Mouse (Mus musculus): ENCODE results near the gene Bdnf.

DNA sequence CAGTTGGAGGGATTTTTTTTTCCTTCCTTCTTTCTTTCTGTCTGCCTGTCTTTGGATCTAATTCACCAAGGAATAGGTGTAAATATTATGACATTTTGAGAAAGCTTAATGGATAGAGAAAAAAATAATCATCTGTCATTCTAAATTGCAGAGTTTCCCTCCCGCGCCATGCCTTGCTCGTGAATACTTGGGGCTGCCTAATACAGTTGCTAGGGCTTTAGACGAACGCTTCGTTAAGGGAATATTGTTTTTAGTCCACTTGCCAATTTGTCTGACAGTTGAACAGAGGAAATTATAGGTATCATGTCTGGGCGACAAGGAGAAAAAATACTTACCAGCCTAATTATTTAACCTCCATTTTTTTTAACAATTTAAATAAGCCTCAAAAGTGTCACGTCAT is 4.0 kb downstream of the Bdnf start:
- TF ChIP-seq GATA1 (IDR thresholded peaks at IDR 0.05; ENCODE audit: low read length): no peak
- TF ChIP-seq TAL1 (IDR thresholded peaks at IDR 0.05; ENCODE audit: low read length): no peak
